9 mouse cellular contexts compared by ENCODE assay signal in genomic region chr10:11343205-11344141, GRCm38 (mm10). TPM values are rescaled to one million over a fixed set of nuclear protein-coding genes. Genes with fewer than 3 reads are reported as not detected.
DNase-seq lines count a peak whose midpoint lies in the region; ATAC-seq and TF ChIP-seq lines count a peak whose summit lies in the region.
"Had no signal": no experiment of that assay in that cellular context is flagged by ENCODE, and none has a peak within 500 bp of the region (broad histone marks: within the 10 kb centered on the region; RNA-seq: fewer than 3 reads in every experiment).

Gene Epm2a (plus strand): TSS chr10:11343404.

- H3K9me3 ChIP-seq in heart, embryonic 11.5 days (replicated peaks; ENCODE audit: control insufficient read depth, low read length) = no peaks in the 10 kb centered on the region
- H3K9me3 ChIP-seq in kidney, embryonic 16.5 days (ENCODE audit: low read length) = no peaks in the 10 kb centered on the region

- H3K4me1 ChIP-seq in bone marrow macrophage, adult 2 months (ENCODE audit: control insufficient read depth, insufficient read depth, low read length) = no peaks in the 10 kb centered on the region
- no peaks in the 10 kb centered on the region for H3K4me1 ChIP-seq in heart, embryonic 11.5 days (ENCODE audit: control insufficient read depth, insufficient read depth, low read length)
- H3K4me1 ChIP-seq in kidney, embryonic 16.5 days (ENCODE audit: insufficient read depth, low read length) = no peaks in the 10 kb centered on the region
- no peaks in the 10 kb centered on the region; the same call in 1 of the 2 replicates for H3K4me1 ChIP-seq in liver, adult 2 months (ENCODE audit: control insufficient read depth, insufficient read depth, low read length)

- H3K27me3 ChIP-seq in heart, embryonic 11.5 days (ENCODE audit: control insufficient read depth, insufficient read depth, low read length) = no peaks in the 10 kb centered on the region
- no peaks in the 10 kb centered on the region for H3K27me3 ChIP-seq in kidney, embryonic 16.5 days (ENCODE audit: insufficient read depth, low read length)
- no peaks in the 10 kb centered on the region for H3K27me3 ChIP-seq in liver, adult 2 months (ENCODE audit: control insufficient read depth, insufficient read depth, low read length)
- H3K27me3 ChIP-seq: CH12.LX had no signal

- peak within 1 kb of the TSS; percentile 98 for H3K4me3 ChIP-seq in bone marrow macrophage, adult 2 months (ENCODE audit: insufficient read depth, low read length)
- peak within 1 kb of the TSS; percentile 71 for H3K4me3 ChIP-seq in heart, embryonic 11.5 days (ENCODE audit: low read depth, low read length)
- H3K4me3 ChIP-seq in kidney, embryonic 16.5 days (ENCODE audit: low read length) = peak within 1 kb of the TSS; percentile 74
- peak within 1 kb of the TSS; percentile 99 for H3K4me3 ChIP-seq in liver, adult 2 months (ENCODE audit: insufficient read depth, low read depth, low read length)

- under 1% methylated on average over 97 of the region's 106 CpGs for WGBS in heart, embryonic 11.5 days (ENCODE audit: insufficient replicate concordance)
- WGBS in kidney, embryonic 16.5 days = under 1% methylated on average over 106 of the region's 106 CpGs
- WGBS in liver, adult 2 months = under 1% methylated on average over 106 of the region's 106 CpGs

- peak; percentile 68 for DNase-seq in 416B (ENCODE audit: low read depth)
- DNase-seq in liver, adult 2 months (ENCODE audit: extremely low read depth, low read depth, low spot score) = peak; percentile 79
- peak; percentile 65 to 74 for DNase-seq in spleen, postnatal 36 days (ENCODE audit: low spot score in 2 of 2)

- H3K27ac ChIP-seq in bone marrow macrophage, adult 2 months (ENCODE audit: insufficient read depth, low read depth, low read length) = peak within 1 kb of the TSS; percentile 70
- peak within 1 kb of the TSS; percentile 98 for H3K27ac ChIP-seq in heart, embryonic 11.5 days (ENCODE audit: low read depth, low read length)
- H3K27ac ChIP-seq in kidney, embryonic 16.5 days (ENCODE audit: low read length) = peak within 1 kb of the TSS; percentile 96
- H3K27ac ChIP-seq in liver, adult 2 months (replicated peaks; ENCODE audit: insufficient read depth, low read depth, low read length) = peak within 1 kb of the TSS; percentile 88

- peak within 1 kb of the TSS; percentile 68 for H3K4me2 ChIP-seq in heart, embryonic 11.5 days
- H3K4me2 ChIP-seq in kidney, embryonic 16.5 days (replicated peaks; ENCODE audit: low read depth, low read length) = peak within 1 kb of the TSS; percentile 78

- TF ChIP-seq POLR2A in bone marrow macrophage, adult 2 months (IDR thresholded peaks at IDR 0.05; ENCODE audit: borderline replicate concordance, low read depth, low read length) = no peak
- TF ChIP-seq POLR2A in liver, adult 2 months (IDR thresholded peaks at IDR 0.05; ENCODE audit: extremely low read depth, insufficient read depth, low read length) = peak; percentile 35; the same call in 1 of the 2 replicates

- no peaks in the 10 kb centered on the region for H3K36me3 ChIP-seq in heart, embryonic 11.5 days (ENCODE audit: control insufficient read depth, insufficient read depth, low read length)
- no peaks in the 10 kb centered on the region for H3K36me3 ChIP-seq in kidney, embryonic 16.5 days (ENCODE audit: insufficient read depth, low read length)
- H3K36me3 ChIP-seq in liver, adult 2 months (ENCODE audit: control insufficient read depth, insufficient read depth, low read length) = no peaks in the 10 kb centered on the region

- no peak for TF ChIP-seq CTCF in bone marrow macrophage, adult 2 months (IDR thresholded peaks at IDR 0.05; ENCODE audit: low read depth, low read length)
- TF ChIP-seq CTCF in liver, adult 2 months (IDR thresholded peaks at IDR 0.05; ENCODE audit: low read depth, low read length) = no peak

- peak within 1 kb of the TSS; percentile 96 for H3K9ac ChIP-seq in heart, embryonic 11.5 days (ENCODE audit: low read depth, low read length)
- peak within 1 kb of the TSS; percentile 97 for H3K9ac ChIP-seq in kidney, embryonic 16.5 days (replicated peaks; ENCODE audit: low read length)
- peak within 1 kb of the TSS; percentile 99 for H3K9ac ChIP-seq in liver, adult 2 months (ENCODE audit: low read depth, low read length)

- ATAC-seq in erythroblast, adult 5-6 weeks (replicated peaks; ENCODE audit: low FRiP score, poor library complexity, severe bottlenecking) = peak; percentile 94
- ATAC-seq in heart, embryonic 11.5 days (replicated peaks; ENCODE audit: insufficient number of reproducible peaks, low FRiP score, low TSS enrichment) = peak; percentile 94
- peak; percentile 100 for ATAC-seq in kidney, embryonic 16.5 days (ENCODE audit: low FRiP score, low TSS enrichment)
- ATAC-seq in monocyte, adult 5-6 weeks (replicated peaks; ENCODE audit: insufficient number of reproducible peaks, low FRiP score, low TSS enrichment, poor library complexity, severe bottlenecking) = peak; percentile 73

- H3K79me2 ChIP-seq in liver, adult 2 months (ENCODE audit: control insufficient read depth, insufficient read depth, low read length) = no peaks in the 10 kb centered on the region

RNA-seq across cellular contexts. Expression of gene Epm2a, which starts in this region (rescaled TPM):
- 2.2 and 2.7 TPM in 2 replicates for polyA plus RNA-seq in bone marrow macrophage, adult 2 months (2012; ENCODE audit: insufficient read depth, insufficient read length, missing spikeins)
- total RNA-seq in erythroblast, adult 5-6 weeks (2015; ENCODE audit: low replicate concordance) = 0.77 and 1.5 TPM in 2 replicates
- 1.1 and 1.8 TPM in 2 replicates for total RNA-seq in erythroblast, adult 5-6 weeks (2017; ENCODE audit: low replicate concordance)
- 0.43 and 0.65 TPM in 2 replicates for polyA plus RNA-seq in heart, embryonic 11.5 days (2014; fragmentation: Nextera tagmentation; extraction: Ambion mirVana)
- polyA plus RNA-seq in kidney, embryonic 16.5 days (2015; fragmentation: Nextera tagmentation; extraction: Ambion mirVana) = 0.35 and 1.2 TPM in 2 replicates
- total RNA-seq in liver, adult 2 months (2014; rRNA removed) = 6.2 and 6.7 TPM in 2 replicates
- 2.9 and 5.6 TPM in 2 replicates for polyA plus RNA-seq in liver, adult 2 months (2012; rRNA removed)
- total RNA-seq in monocyte, adult 5-6 weeks (2017) = 0.85 to 1.4 TPM (median 1.2 TPM) in 3 replicates
- total RNA-seq: CH12.LX had no signal

Comparison
In these comparisons a context has a peak if more than half of its experiments do, and no peak if none do; other contexts are left out.
1. Peak in every context shown above with its lines: DNase-seq, ATAC-seq, H3K4me3 ChIP-seq and H3K27ac ChIP-seq.
2. Peak in ATAC-seq, H3K4me3 ChIP-seq, H3K27ac ChIP-seq, H3K9ac ChIP-seq and H3K4me2 ChIP-seq in heart, embryonic 11.5 days; RNA of the gene not detected or under 1 TPM.